Mouse (Mus musculus) heart, adult 8-10 months (tissue): ENCODE results near the gene Sh3bgrl3. TPM values are rescaled to one million over a fixed set of nuclear protein-coding genes. Genes with fewer than 3 reads are reported as not detected.

Experiments used
- DNase-seq: peaks from one replicate; pipeline ENCODE4 v3.0.0; 2022; ENCODE audit warnings: low spot score
- total RNA-seq, 4 experiments: library from RNA; stranded (reverse); gene quantifications; 2 replicates each; pipeline ENCODE4 v1.2.4; 2022

Sh3bgrl3 gene
- total RNA-seq, 4 experiments from 2014 or later = 31.3 to 41.3 (median 35.0) TPM

DNA sequence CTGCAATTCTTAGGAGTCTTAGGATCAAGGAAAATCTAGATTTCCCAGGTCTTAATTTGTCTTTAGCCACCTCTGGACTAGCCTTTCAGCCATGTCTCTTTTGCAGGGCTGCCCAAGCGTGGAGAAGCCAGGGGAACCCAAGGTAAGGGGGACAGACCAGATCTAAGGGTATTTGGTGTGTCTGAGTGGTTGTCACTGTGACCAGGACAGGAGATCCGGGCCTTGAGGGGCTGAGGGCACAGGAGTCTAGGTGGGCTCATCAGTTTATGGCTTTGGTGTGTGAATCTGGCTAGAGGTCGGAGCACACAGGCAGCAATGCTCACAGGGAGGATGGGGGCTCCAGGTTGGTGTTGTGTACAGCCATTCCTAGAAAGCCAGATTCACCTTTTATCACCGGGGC, 47.9 kb downstream of the Sh3bgrl3 start:
- no peak for DNase-seq

DNA sequence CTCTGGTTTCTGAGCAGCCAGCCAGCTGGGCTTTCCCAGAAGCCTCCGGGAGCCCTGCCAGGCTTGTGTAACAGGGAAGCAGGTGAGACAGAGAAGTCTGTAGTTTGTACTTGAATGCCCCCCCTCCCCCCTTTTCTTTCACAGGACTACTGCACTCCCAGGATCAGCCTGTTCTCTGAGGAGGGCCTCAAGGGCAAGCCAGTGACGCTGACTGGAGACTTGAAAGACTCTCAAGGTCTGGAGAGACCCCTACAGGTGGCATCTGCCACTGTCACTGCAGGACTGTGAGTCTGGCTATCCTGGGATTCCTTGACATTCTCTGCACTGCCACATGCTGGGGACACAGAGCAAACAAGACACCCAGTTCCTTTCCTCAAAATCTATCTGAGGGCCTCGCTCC, 49.9 kb downstream of the Sh3bgrl3 start:
- DNase-seq = no peak

Other genes with a start within 250 kb of the Sh3bgrl3 start
- gene Rps6ka1, start 241.0 kb downstream of the Sh3bgrl3 start, total RNA-seq = 1 to 10 TPM; 4.0 to 6.5 (median 4.7) TPM
- gene Hmgn2, start 160.1 kb downstream of the Sh3bgrl3 start, total RNA-seq = 100 to 1,000 TPM; 101 to 125 (median 116) TPM
- gene Dhdds, start 127.9 kb downstream of the Sh3bgrl3 start, total RNA-seq = 10 to 100 TPM; 33.6 to 44.8 (median 36.3) TPM
- not detected for gene Lin28a, start 109.9 kb downstream of the Sh3bgrl3 start, total RNA-seq
- not detected for gene Zfp683, start 75.0 kb downstream of the Sh3bgrl3 start, total RNA-seq
- gene Crybg2, start 68.0 kb downstream of the Sh3bgrl3 start, total RNA-seq = under 1 TPM in 1 of 4 experiments, not detected in 3; 0.50 TPM
- gene Cd52, start 33.7 kb downstream of the Sh3bgrl3 start, total RNA-seq = 1 to 10 TPM; 1.6 to 4.8 (median 2.7) TPM
- 1 to 10 TPM; 1.5 to 3.5 (median 2.5) TPM for gene Ubxn11, start 26.2 kb downstream of the Sh3bgrl3 start, total RNA-seq
- 10 to 100 TPM; 58.4 to 62.7 (median 60.5) TPM for gene Cep85, start 58.3 kb upstream of the Sh3bgrl3 start, total RNA-seq
- gene Gm7534, start 74.2 kb upstream of the Sh3bgrl3 start, total RNA-seq = not detected
- under 1 TPM in 1 of 4 experiments, not detected in 3; 0.14 TPM for gene Catsper4, start 98.6 kb upstream of the Sh3bgrl3 start, total RNA-seq
- 1 to 10 TPM; 7.5 to 9.2 (median 8.5) TPM for gene Cnksr1, start 109.6 kb upstream of the Sh3bgrl3 start, total RNA-seq
- gene E130218I03Rik, start 114.9 kb upstream of the Sh3bgrl3 start, total RNA-seq = not detected
- 1 to 10 TPM; 3.8 to 4.3 (median 4.0) TPM for gene Zfp593, start 116.8 kb upstream of the Sh3bgrl3 start, total RNA-seq
- not detected for gene Gm30191, start 118.1 kb upstream of the Sh3bgrl3 start, total RNA-seq
- gene Grrp1, start 125.3 kb upstream of the Sh3bgrl3 start, total RNA-seq = 1 to 10 TPM; 6.1 to 8.0 (median 7.3) TPM
- 1 to 10 TPM; 6.2 to 7.6 (median 6.7) TPM for gene Pdik1l, start 159.1 kb upstream of the Sh3bgrl3 start, total RNA-seq
- 100 to 1,000 TPM; 164 to 261 (median 195) TPM for gene Trim63, start 186.3 kb upstream of the Sh3bgrl3 start, total RNA-seq
- under 1 TPM; 0.32 to 0.94 (median 0.55) TPM for gene Slc30a2, start 214.4 kb upstream of the Sh3bgrl3 start, total RNA-seq